Mouse (Mus musculus) heart, embryonic 10.5 days (tissue): ENCODE measurements at regions not wholly inside any gene's neighbourhood (a gene's known extent, or its start where the extent isn't known, plus 50 kb on each side); places are given as distances from the start of the nearest gene placed in this dataset.

ENCODE experiments used
- DNase-seq: peaks from one replicate; pipeline ENCODE4 v3.0.0-alpha.2; 2017; ENCODE audit warnings: low spot score
- H3K27ac ChIP-seq: fragments of 300-500 bp; sonication (generic); 2 replicates; pipeline ENCODE4 v1.5.1; 2016; ENCODE audit warnings: mild to moderate bottlenecking
- H3K27me3 ChIP-seq: fragments of 300-500 bp; sonication (generic); 2 replicates; pipeline ENCODE4 v1.6.1; 2016; ENCODE audit warnings: mild to moderate bottlenecking; ENCODE audit not compliant: poor library complexity, insufficient read depth, severe bottlenecking
- H3K36me3 ChIP-seq: fragments of 300-500 bp; sonication (generic); 2 replicates; pipeline ENCODE4 v1.6.1; 2016; ENCODE audit warnings: mild to moderate bottlenecking, moderate library complexity
- H3K4me1 ChIP-seq: fragments of 300-500 bp; sonication (generic); 2 replicates; pipeline ENCODE4 v1.6.1; 2016; ENCODE audit warnings: mild to moderate bottlenecking
- H3K4me3 ChIP-seq: fragments of 300-500 bp; sonication (generic); 2 replicates; pipeline ENCODE4 v1.5.1; 2016; ENCODE audit warnings: mild to moderate bottlenecking, moderate library complexity
- H3K9me3 ChIP-seq: fragments of 300-500 bp; sonication (generic); 2 replicates; pipeline ENCODE4 v1.6.1; 2016; ENCODE audit warnings: mild to moderate bottlenecking, moderate library complexity
- WGBS: fragments of 180-500 bp; shearing (Covaris S2); methylation state at CpG from one replicate; pipeline ENCODE4 v1.1.7; 2016; 5-methylcytosine and 5-hydroxymethylcytosine counted together

GRCm38 (mm10) chr16:95150499-95150898 is 106.9 kb upstream of the Kcnj15 start:
- H3K36me3 ChIP-seq, result no peaks in the 10 kb centered on the region
- H3K27me3 ChIP-seq, result no peaks in the 10 kb centered on the region
- WGBS, result 56% methylated on average over 8 of the region's 8 CpGs
- no peak for DNase-seq
- no peaks in the 10 kb centered on the region for H3K4me1 ChIP-seq
- no peaks in the 10 kb centered on the region for H3K9me3 ChIP-seq
- no peak overlapping the region for H3K27ac ChIP-seq
- H3K4me3 ChIP-seq, result no peak overlapping the region

GRCm38 (mm10) chr16:95151499-95151898 is 105.9 kb upstream of the Kcnj15 start:
- Histone ChIP-seq H3K4me3 (no peak overlapping the region), H3K36me3 (no peaks in the 10 kb centered on the region), H3K9me3 (no peaks in the 10 kb centered on the region), H3K27me3 (no peaks in the 10 kb centered on the region), H3K27ac (no peak overlapping the region), H3K4me1 (no peaks in the 10 kb centered on the region)
- WGBS, result 81% methylated on average over 3 of the region's 3 CpGs
- DNase-seq, result no peak

- no peaks in the 10 kb centered on the region for H3K27me3 ChIP-seq
- no peaks in the 10 kb centered on the region for H3K36me3 ChIP-seq
- 83% methylated on average over 6 of the region's 6 CpGs for WGBS
- no peak overlapping the region for H3K4me3 ChIP-seq
- DNase-seq, result no peak
- H3K4me1 ChIP-seq, result no peaks in the 10 kb centered on the region
- no peak overlapping the region for H3K27ac ChIP-seq
- no peaks in the 10 kb centered on the region for H3K9me3 ChIP-seq
Observed at GRCm38 (mm10) chr16:95151914-95152313, 105.4 kb upstream of the Kcnj15 start.

GRCm38 (mm10) chr16:95152742-95153383 is 104.5 kb upstream of the Kcnj15 start:
- 62% methylated on average over 13 of the region's 13 CpGs for WGBS

DNA sequence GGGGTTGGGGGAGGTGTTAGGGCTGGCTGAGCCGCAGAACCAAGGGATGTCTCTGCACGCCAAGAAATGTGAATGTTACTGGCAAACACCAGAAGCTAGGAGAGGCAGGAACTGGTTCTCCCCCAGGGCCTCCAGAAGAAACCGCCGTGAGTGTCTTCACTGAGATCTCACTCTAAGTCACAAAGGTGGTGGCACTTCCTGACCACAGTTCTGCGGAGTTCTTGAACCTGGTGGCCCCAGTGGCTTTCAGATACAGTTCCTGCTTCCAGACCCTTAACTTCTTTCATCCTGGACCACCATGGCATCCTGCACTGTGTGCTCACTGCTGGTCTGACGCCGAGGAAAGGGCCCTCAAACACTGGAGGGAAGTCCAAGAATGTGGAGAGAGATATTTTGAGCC is 89.0 kb upstream of the Kcnj15 start:
- Histone ChIP-seq H3K27ac (no peak overlapping the region), H3K9me3 (no peaks in the 10 kb centered on the region), H3K27me3 (no peaks in the 10 kb centered on the region), H3K36me3 (no peaks in the 10 kb centered on the region), H3K4me3 (no peak overlapping the region), H3K4me1 (peaks cover 6% of the 10 kb centered on the region)
- WGBS, result 61% methylated on average over 7 of the region's 7 CpGs
- DNase-seq, result no peak

More at GRCm38 (mm10) chr16:95152742-95153383, 104.5 kb upstream of the Kcnj15 start:
- Histone ChIP-seq H3K36me3 (no peaks in the 10 kb centered on the region), H3K9me3 (no peaks in the 10 kb centered on the region), H3K4me1 (no peaks in the 10 kb centered on the region), H3K27ac (no peak overlapping the region), H3K27me3 (no peaks in the 10 kb centered on the region), H3K4me3 (no peak overlapping the region)
- no peak for DNase-seq

DNA sequence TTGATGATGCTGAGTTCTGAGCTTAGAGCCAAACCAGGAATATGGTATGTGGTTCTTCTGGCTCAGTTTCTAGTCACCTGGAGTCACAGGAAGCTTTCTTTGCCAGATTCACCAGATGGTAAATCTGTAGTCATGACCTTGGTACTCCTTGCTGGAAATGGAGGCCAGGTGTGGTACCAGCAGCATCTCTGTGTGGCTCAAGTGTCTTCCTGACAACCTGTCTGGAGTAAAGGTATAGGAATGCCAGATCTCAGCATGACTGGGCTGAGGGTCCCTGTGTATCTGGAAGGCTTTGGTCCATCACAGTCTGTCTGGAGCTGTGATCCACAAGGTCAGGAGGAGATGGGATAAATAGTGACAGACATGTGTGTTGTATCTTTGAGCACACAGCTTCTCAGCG is 88.0 kb upstream of the Kcnj15 start:
- DNase-seq, result no peak
- Histone ChIP-seq H3K4me3 (no peak overlapping the region), H3K36me3 (no peaks in the 10 kb centered on the region), H3K27me3 (no peaks in the 10 kb centered on the region), H3K27ac (no peak overlapping the region), H3K4me1 (peaks cover 6% of the 10 kb centered on the region), H3K9me3 (no peaks in the 10 kb centered on the region)
- 97% methylated on average over 1 of the region's 1 CpGs for WGBS

DNA sequence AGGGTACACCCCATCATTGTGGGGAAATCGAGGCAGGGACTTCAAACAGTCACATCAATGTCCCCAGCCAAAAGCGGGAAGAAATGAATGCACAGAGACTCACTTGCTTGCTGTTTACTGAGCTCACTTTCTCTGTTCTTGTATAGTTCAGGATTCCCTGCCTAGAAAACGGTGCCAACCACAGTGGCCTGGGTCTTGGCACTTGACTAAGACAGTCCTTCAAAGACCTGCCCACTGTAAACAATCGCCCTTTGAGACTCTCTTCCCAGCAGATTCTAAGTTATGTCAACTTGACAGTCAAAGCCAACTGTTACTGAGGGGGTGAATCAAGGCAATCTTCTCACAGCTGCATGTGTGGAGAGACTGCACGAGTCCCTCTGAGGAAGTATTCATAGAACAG is 76.8 kb upstream of the Kcnj15 start:
- H3K27ac ChIP-seq, result no peak overlapping the region
- no peak overlapping the region for H3K4me3 ChIP-seq
- no peak for DNase-seq
- no peaks in the 10 kb centered on the region for H3K4me1 ChIP-seq
- H3K36me3 ChIP-seq, result no peaks in the 10 kb centered on the region
- H3K9me3 ChIP-seq, result no peaks in the 10 kb centered on the region
- H3K27me3 ChIP-seq, result no peaks in the 10 kb centered on the region
- 73% methylated on average over 5 of the region's 5 CpGs for WGBS

DNA sequence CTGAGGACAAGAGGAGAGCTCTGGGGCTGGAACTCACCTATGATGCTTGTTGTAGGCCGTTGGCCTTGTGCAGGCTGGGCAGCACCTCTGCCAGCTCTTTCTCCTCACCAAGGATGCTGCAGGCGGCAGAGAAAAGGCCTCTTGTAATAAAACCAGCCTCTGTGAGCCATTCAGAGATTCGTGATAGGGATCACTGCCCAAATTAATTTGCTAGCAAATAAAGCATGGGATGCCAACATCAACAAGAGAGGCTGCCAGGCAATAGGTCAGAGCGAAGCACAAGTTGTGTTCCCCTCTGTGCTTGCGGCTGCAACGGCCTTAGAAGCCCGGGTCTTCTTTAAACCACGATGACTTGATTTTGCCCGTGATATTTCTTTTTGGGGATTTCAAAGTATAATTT is 72.0 kb upstream of the Kcnj15 start:
- no peaks in the 10 kb centered on the region for H3K4me1 ChIP-seq
- H3K27ac ChIP-seq, result no peak overlapping the region
- H3K9me3 ChIP-seq, result no peaks in the 10 kb centered on the region
- DNase-seq, result no peak
- H3K36me3 ChIP-seq, result no peaks in the 10 kb centered on the region
- no peaks in the 10 kb centered on the region for H3K27me3 ChIP-seq
- no peak overlapping the region for H3K4me3 ChIP-seq
- 88% methylated on average over 9 of the region's 9 CpGs for WGBS

DNA sequence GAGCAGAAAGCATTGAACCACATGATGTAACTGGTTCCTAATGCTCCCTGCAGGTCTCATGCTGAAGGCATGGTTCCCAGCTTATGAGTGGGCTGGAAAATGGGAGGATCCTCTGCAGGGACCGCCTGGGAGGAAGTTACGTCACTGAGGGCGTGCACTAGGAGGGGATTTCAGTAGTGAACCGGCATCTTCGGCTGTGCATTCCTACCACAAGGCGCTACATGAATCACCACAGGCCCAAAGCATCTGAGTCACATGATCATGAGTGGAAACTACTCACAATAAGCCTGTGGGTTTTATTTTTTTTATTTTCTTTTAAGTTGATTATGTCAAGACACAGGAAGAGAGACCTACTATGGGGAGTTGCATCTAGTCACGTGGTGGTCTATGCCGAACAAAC is 68.2 kb upstream of the Kcnj15 start:
- Histone ChIP-seq H3K9me3 (no peaks in the 10 kb centered on the region), H3K27ac (no peak overlapping the region), H3K27me3 (no peaks in the 10 kb centered on the region), H3K36me3 (no peaks in the 10 kb centered on the region), H3K4me1 (no peaks in the 10 kb centered on the region), H3K4me3 (no peak overlapping the region)
- 87% methylated on average over 8 of the region's 8 CpGs for WGBS
- DNase-seq, result no peak

GRCm38 (mm10) chr16:95194151-95194550 is 63.2 kb upstream of the Kcnj15 start:
- 68% methylated on average over 4 of the region's 4 CpGs for WGBS
- Histone ChIP-seq H3K27ac (no peak overlapping the region), H3K36me3 (no peaks in the 10 kb centered on the region), H3K27me3 (no peaks in the 10 kb centered on the region), H3K9me3 (no peaks in the 10 kb centered on the region), H3K4me1 (peaks cover 8% of the 10 kb centered on the region), H3K4me3 (no peak overlapping the region)
- DNase-seq, result no peak

DNA sequence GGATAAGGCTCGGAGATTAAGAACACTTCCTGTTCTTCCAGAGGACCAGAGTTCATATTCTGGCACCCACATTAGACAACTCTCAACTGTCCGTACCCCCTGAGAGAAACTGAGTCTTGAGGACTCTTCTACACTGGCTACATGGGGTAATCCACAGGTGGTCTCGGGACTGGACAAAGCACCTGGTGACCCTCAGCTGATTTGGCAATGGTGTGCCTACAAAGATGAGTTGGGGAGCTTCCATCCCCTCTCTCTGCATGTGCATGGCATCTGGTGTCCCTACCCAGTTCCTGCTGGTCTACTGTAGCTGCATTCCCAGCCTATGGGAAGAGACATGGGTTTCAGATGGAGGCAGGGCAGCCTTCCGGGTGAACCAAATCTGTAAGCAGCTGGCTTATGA is 61.2 kb upstream of the Kcnj15 start:
- Histone ChIP-seq H3K9me3 (no peaks in the 10 kb centered on the region), H3K27me3 (no peaks in the 10 kb centered on the region), H3K4me1 (peaks cover 8% of the 10 kb centered on the region), H3K27ac (no peak overlapping the region), H3K36me3 (no peaks in the 10 kb centered on the region), H3K4me3 (no peak overlapping the region)
- no peak for DNase-seq
- WGBS, result 72% methylated on average over 4 of the region's 4 CpGs

- DNase-seq, result no peak
- Histone ChIP-seq H3K36me3 (no peaks in the 10 kb centered on the region), H3K4me3 (no peak overlapping the region), H3K27me3 (no peaks in the 10 kb centered on the region), H3K27ac (no peak overlapping the region), H3K9me3 (no peaks in the 10 kb centered on the region), H3K4me1 (peaks cover 8% of the 10 kb centered on the region)
- WGBS, result 0% methylated on average over 1 of the region's 1 CpGs
Observed at GRCm38 (mm10) chr16:95196622-95197021, 60.7 kb upstream of the Kcnj15 start.

DNA sequence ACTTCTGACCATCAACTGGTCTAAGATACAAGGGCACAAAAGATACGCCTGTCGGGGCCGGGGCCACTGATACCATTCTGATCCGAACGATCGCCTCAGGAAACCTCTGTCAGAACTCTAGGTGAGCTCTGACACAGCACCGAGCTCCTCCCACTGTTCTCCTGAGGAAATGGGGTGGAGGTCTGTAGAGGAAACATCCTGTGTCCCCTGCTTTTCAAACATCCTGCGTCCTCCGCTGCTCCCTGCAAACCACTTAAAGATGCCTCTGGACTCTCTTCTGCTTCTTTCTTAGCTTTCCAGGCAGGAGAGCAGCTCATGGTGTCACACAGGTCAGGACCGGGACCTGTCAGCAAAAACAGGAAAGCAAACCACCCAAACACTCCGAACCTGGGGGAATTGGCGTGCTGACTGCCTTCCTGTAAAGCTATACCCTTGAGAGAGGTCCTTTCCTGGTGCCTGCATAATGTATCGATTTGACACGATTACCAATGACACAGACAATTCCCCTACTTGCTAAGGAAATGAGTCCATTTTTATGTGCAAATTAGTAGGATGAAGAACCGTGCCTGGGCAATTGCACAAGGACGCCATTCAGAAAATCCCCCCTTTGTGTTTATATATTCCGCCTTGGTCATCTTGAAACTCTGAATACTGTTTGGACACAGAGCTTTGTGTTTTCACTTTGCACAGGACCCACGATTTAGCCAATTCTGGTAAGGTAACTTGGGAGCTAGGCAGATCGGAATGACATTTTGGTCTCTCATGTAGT is 58.4 kb upstream of the Kcnj15 start:
- H3K36me3 ChIP-seq, result no peaks in the 10 kb centered on the region
- H3K9me3 ChIP-seq, result no peaks in the 10 kb centered on the region
- no peak overlapping the region for H3K4me3 ChIP-seq
- peaks cover 8% of the 10 kb centered on the region for H3K4me1 ChIP-seq
- no peaks in the 10 kb centered on the region for H3K27me3 ChIP-seq
- H3K27ac ChIP-seq, result no peak overlapping the region
- 53% methylated on average over 19 of the region's 19 CpGs for WGBS
- DNase-seq, result no peak
